Mouse (Mus musculus) neural tube, embryonic 11.5 days (tissue): ENCODE measurements around the gene Zfp622. TPM values are rescaled to one million over a fixed set of nuclear protein-coding genes. Genes with fewer than 3 reads are reported as not detected.

Source experiments
- ATAC-seq: fragments of 200-750 bp; cut with Nextera tagmentation; 2 replicates; pipeline ENCODE4 v1.8.0; 2017; ENCODE audit warnings: moderate number of reproducible peaks, mild to moderate bottlenecking, moderate TSS enrichment, moderate library complexity; ENCODE audit not compliant: insufficient read depth, low FRiP score, low TSS enrichment
- DNase-seq: peaks from one replicate; pipeline ENCODE4 v3.0.0-alpha.2; 2015; ENCODE audit warnings: low spot score
- H3K27ac ChIP-seq: fragments of 300-500 bp; sonication (generic); 2 replicates; pipeline ENCODE4 v1.5.1; 2014; ENCODE audit warnings: low read depth, mild to moderate bottlenecking, low read length
- H3K27me3 ChIP-seq: fragments of 300-500 bp; sonication (generic); 2 replicates; pipeline ENCODE4 v1.6.1; 2014; ENCODE audit warnings: mild to moderate bottlenecking, low read length, mixed read lengths; ENCODE audit not compliant: control insufficient read depth, insufficient read depth
- H3K36me3 ChIP-seq: fragments of 300-500 bp; sonication (generic); 2 replicates; pipeline ENCODE4 v1.6.1; 2014; ENCODE audit warnings: mild to moderate bottlenecking, low read length, moderate library complexity, mixed read lengths; ENCODE audit not compliant: control insufficient read depth, insufficient read depth
- H3K4me1 ChIP-seq: fragments of 300-500 bp; sonication (generic); 2 replicates; pipeline ENCODE4 v1.6.1; 2014; ENCODE audit warnings: low read length, mixed read lengths; ENCODE audit not compliant: control insufficient read depth, insufficient read depth
- H3K4me2 ChIP-seq: fragments of 300-500 bp; sonication (generic); 2 replicates; pipeline ENCODE4 v1.6.1; 2014; ENCODE audit warnings: low read depth, mild to moderate bottlenecking, moderate library complexity
- H3K4me3 ChIP-seq: fragments of 300-500 bp; sonication (generic); 2 replicates; pipeline ENCODE4 v1.5.1; 2014; ENCODE audit warnings: low read depth, low read length
- H3K9ac ChIP-seq: fragments of 300-500 bp; sonication (generic); 2 replicates; pipeline ENCODE4 v1.6.1; 2014; ENCODE audit warnings: mild to moderate bottlenecking, low read length
- H3K9me3 ChIP-seq: fragments of 300-500 bp; sonication (generic); 2 replicates; pipeline ENCODE4 v1.6.1; 2016; ENCODE audit warnings: low read length; ENCODE audit not compliant: control insufficient read depth
- WGBS: fragments of 180-500 bp; shearing (Covaris S2); extraction: QIAGEN DNeasy Blood & Tissue Kit; methylation state at CpG from one replicate; pipeline ENCODE4 v1.1.7; 2014; 5-methylcytosine and 5-hydroxymethylcytosine counted together
- microRNA-seq: library from miRNA; unstranded; fragments of <30 nt; microRNA quantifications from one replicate; pipeline ENCODE4, GENCODE M21; 2016
- polyA plus RNA-seq: library from polyadenylated mRNA; unstranded; fragments of >200 nt; fragmentation: Nextera tagmentation; extraction: Ambion mirVana; gene quantifications from 2 replicates; pipeline ENCODE4 v1.2.1, GENCODE M21; 2014

Gene Zfp622
- polyA plus RNA-seq, 1 experiment from 2014 or later = 36.4 TPM

DNA sequence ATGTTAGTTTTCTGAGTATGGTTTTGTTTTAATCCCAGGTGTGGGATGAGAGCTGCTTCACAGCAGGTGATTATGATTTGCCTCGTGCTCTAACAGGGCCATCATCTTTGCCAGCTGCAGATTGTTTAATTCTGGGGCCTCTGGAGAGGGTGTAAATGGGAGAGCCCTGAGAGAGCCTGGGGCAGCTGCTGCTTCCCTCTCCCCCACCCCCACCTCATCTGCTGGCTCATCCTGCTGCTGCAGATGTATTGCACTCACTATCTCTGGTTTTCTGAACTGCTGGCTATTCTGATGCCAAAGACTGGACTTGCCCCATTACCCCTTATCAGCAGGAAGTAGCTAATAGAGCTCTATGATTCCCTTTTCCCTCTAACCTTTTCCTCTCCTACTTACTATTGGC is 56.4 kb downstream of the Zfp622 start:
- DNase-seq (no peak), ATAC-seq (no peak)
- no peaks in the 10 kb centered on the region for H3K9me3 ChIP-seq
- no peak overlapping the region for H3K9ac ChIP-seq
- no peak overlapping the region for H3K4me3 ChIP-seq
- no peaks in the 10 kb centered on the region for H3K4me1 ChIP-seq
- H3K4me2 ChIP-seq = no peak overlapping the region
- WGBS = 28% methylated on average over 1 of the region's 1 CpGs
- no peaks in the 10 kb centered on the region for H3K36me3 ChIP-seq
- H3K27me3 ChIP-seq = no peaks in the 10 kb centered on the region
- no peak overlapping the region for H3K27ac ChIP-seq

DNA sequence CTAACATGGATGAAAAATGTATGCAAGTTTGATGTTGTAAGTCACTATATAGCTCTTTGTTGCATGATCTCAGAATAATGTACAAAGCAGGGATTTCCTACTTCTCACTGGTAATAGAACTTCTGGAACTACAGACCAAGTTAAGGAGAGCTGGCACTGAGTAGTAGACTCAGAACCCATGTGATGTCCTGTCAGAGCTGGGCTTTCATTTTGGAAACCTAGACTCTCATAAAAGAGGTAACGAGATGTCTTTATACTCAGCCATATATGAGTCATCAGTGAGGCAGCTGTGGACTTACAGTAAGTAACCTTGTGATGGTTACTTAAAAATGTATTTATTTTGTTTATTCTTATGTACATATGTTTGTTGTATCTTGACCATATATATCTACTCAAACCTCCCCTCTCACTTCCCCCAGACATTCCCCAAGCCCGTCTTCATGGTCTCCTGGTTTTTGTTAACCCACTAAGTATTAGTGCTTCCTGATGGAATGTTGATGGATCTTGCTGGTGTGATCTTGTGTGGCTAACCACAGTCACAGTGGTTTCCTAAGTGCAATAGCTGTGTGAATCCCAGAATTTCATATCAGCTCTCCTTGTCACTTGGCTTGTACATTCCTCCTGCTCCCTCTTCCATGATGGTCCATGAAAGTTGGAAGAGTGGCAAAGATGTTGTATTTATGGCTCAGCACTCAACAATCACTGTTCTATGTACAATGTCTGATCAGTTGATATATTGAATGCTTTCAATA is 57.2 kb downstream of the Zfp622 start:
- 86% methylated on average over 2 of the region's 2 CpGs for WGBS
- no peak for ATAC-seq
- no peak overlapping the region for H3K9ac ChIP-seq
- H3K27ac ChIP-seq = no peak overlapping the region
- H3K4me3 ChIP-seq = no peak overlapping the region
- H3K4me1 ChIP-seq = no peaks in the 10 kb centered on the region
- no peaks in the 10 kb centered on the region for H3K36me3 ChIP-seq
- no peaks in the 10 kb centered on the region for H3K9me3 ChIP-seq
- no peaks in the 10 kb centered on the region for H3K27me3 ChIP-seq
- DNase-seq = no peak
- H3K4me2 ChIP-seq = no peak overlapping the region

Small RNAs within 50 kb of the gene (microRNA-seq; reads per million reads assigned to microRNA genes)
- not detected for gene Mir7212

Other genes with a start within 250 kb of the Zfp622 start
- 5.6 TPM in 2 replicates for gene Retreg1, start 141.2 kb upstream of the Zfp622 start, polyA plus RNA-seq